Mouse (Mus musculus) cerebral cortex, adult 2 months (tissue): ENCODE measurements around the gene E2f6.

Source experiments
- WGBS: fragments of 180-500 bp; shearing (Covaris S2); methylation state at CpG from one replicate; pipeline ENCODE4 v1.1.7; 2018; 5-methylcytosine and 5-hydroxymethylcytosine counted together

The E2f6 gene

GRCm38 (mm10) chr12:16810525-16811431, at the start of gene E2f6:
TSS of gene E2f6 (plus strand) at chr12:16810963.
- 6% methylated on average over 78 of the region's 81 CpGs for WGBS

DNA sequence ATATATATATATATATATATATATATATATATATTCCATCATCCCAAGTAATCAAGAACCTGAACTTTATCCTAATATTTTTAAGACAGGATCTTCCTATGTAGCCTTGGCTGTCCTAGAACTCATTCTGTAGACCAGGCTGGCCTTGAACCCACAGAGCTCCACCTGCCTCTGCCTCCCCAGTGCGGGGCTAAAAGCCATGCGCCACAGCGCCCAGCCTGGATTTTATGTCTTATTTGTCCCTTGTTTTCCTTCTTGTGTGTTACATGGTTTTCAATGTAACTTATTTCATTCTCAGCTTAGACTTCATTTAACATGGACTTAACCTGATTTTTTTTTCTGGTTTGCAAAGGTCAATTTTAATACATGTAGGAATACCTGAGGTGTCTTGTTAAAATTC, 49.3 kb upstream of the E2f6 start:
- 98% methylated on average over 3 of the region's 3 CpGs for WGBS

GRCm38 (mm10) chr12:16763649-16764422, 46.9 kb upstream of the E2f6 start:
- 89% methylated on average over 4 of the region's 4 CpGs for WGBS

DNA sequence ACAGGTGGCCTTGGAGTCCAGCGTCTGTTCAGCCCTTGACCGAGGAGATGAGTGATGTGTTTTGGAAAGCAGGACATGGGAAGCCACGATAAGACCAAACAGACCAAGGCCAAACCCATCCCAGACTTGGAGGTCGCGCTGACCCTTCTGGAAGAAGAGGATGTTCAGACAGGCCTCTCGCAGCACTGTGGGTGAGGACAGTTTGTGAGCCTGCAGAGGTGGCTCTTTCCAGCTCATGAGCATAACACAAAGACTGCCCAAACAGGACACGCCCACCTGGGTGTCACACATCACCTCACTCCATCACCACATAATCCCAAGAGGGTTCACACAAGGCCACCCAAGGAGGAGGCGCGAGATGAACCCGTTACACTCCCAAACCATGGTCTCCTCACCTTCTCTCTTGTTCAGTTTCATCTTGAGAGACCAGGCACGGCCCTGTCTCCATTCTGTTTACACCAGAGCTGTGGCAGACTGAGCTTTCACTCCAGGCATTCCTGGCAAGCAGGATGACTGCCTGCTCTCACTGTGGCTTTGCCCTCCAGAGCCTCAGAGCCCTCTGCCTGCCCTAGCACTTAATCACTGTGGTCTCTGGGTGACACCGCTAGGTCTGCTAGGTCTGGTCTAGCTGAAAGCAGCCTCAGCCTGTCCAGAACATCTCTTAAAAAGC, 45.9 kb upstream of the E2f6 start:
- 92% methylated on average over 12 of the region's 12 CpGs for WGBS

DNA sequence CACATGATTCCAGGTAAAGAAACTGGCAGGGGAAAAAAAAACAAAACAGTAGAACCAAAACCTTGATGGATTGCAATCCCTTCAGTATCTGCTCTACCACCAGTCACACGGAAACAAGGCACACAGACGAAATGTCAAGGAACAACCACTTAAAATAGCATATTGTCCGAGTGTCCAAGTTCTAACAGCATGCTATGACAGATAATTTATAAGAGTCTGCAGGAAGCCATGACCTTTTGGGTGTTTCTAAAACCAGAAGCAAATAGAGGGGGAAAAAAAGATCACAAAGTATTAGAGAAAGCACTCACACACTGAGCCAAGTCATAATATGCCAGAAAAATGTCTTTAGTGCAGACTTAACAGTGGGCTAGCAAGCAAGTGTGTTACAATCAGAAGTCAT, 42.5 kb upstream of the E2f6 start:
- WGBS = 81% methylated on average over 3 of the region's 3 CpGs

DNA sequence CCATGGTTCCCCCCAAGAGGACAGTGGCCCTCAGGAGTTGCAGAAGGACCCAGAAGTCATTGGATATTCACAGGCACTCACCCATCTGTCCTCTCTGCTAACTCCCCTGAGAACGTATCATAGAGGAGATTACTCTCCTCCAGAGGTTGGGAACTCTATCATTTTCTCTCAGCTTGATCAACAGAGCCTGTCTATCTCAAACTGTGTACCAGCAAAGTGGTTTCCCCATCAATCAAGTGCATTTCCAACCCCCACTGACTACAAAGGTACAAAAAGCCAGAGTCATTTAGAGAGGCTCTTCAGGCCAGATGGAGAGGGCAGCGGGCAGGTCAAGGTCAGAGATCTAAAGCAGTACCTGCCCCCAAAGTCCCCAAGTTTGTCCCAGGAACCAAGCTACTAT, 42.1 kb upstream of the E2f6 start:
- 90% methylated on average over 2 of the region's 2 CpGs for WGBS

- 92% methylated on average over 6 of the region's 6 CpGs for WGBS
These were observed 41.1 kb upstream of the E2f6 start for GRCm38 (mm10) chr12:16769601-16770165.

DNA sequence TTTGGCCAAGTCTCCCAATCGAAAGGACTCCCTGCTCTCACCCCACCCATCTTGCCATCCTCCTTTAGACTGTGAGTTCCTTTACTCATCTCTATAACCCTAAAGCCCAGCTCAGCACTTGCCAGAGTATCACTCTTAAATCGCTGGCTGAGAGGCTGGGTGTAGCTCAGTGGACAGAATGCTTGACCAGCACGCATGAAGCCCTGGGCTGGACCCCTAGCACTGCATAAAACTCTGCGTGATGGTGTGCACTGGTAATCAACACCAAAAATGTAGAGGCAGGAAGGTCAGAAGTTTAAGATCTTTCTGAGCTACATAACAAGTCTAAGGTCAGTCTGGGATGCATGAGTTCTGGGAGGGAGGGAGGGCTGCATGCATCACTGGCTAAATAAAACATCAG, 36.2 kb upstream of the E2f6 start:
- 97% methylated on average over 4 of the region's 4 CpGs for WGBS

GRCm38 (mm10) chr12:16775351-16775750, 35.4 kb upstream of the E2f6 start:
- 58% methylated on average over 3 of the region's 3 CpGs for WGBS

GRCm38 (mm10) chr12:16778523-16778922, 32.2 kb upstream of the E2f6 start:
- 87% methylated on average over 5 of the region's 5 CpGs for WGBS

- 72% methylated on average over 2 of the region's 2 CpGs for WGBS
These were observed 31.6 kb upstream of the E2f6 start for GRCm38 (mm10) chr12:16779165-16779564.

- WGBS = 84% methylated on average over 3 of the region's 3 CpGs
These were observed 30.4 kb upstream of the E2f6 start for GRCm38 (mm10) chr12:16780320-16780719.

DNA sequence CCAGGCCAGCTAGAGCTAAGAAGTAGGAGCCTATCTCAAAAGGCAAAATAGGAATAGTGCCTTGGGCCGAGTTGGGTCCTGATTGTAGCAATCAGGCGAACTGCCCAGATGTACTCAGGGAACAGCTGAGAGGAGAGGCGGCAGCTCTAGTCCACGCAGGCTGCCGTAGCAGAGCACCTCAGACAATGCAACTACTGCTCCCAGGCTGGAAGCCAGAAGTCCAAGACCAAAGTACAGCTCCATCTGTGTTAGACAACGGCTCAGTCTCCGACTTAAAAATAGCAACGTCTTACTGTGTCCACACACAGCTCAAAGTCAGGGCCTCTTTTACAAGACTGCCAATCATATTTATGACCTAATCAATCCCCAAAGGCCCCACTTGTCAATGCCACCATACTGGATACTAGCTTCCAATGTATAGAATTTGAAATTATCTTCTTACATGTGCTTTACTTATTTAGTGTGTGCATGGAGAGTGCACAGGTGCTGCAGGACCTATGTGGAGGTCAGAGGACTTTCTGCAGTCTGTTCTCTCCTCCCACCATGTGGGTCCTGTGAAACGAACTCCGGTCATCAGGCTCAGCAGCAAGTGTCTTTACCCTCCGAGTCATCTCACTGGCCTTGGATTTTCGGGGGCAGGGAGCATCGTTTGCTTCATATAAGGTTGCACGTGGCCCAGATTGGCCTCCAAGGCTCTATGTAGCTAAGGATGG, 29.6 kb upstream of the E2f6 start:
- WGBS = 70% methylated on average over 14 of the region's 14 CpGs

DNA sequence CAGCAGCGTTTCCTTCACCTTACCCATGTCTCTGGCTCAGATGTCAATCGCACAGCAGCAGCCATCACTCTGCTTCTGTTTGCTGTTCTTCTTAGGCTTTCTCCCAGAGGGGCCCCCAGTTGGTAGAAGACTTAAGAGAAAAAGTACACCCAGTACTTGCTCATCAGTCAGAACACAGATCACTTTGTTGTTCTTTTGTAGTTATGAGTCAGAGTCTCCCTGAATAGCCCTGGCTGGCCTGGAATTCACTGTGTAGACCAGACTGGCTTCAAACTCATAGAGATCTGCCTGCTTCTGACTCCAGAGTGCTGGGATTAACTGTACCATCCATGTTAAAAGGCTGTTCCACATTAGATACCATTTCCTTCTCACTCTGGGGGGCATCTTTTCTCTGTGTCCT, 22.2 kb upstream of the E2f6 start:
- 74% methylated on average over 2 of the region's 2 CpGs for WGBS

GRCm38 (mm10) chr12:16789199-16789598, 21.6 kb upstream of the E2f6 start:
- WGBS = 89% methylated on average over 1 of the region's 1 CpGs

DNA sequence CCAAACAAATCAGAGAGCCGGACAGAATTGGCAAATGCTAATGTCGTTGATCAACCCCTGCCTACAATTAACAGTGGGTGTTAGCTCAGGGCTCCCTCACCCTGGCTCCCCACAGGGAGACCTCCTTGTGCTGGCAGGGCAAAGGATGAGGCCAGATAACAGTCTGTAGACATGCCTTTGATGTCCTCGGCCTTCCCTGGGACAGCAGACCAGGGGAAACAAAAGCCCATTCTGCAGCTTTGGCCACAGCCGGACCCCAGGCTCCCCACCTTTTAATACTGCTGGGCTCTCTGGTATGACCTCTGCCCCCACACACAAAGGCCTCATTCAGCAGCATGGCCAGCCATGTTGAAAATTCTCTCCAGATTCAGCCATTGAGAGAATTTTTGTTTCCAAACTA, 21.0 kb upstream of the E2f6 start:
- 49% methylated on average over 4 of the region's 4 CpGs for WGBS

DNA sequence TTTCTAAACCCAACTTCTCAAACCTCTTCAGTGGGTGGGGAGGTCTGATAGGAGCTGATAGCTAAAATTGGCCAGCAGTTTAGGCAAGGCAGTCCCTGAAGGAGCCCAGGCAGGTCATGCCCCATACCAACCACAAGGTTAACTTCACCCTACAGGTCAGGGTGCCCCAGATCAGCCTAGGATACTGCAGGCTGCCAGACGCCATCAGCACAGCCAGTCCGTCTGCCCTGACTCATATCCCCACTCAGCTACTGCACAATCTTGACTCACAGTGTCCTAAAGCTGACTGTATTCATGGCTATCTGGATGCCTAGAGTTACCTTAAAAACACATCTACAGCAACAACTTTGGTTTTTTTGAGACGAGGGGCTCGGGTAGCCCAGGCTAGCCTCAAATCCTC, 20.3 kb upstream of the E2f6 start:
- 74% methylated on average over 4 of the region's 4 CpGs for WGBS

DNA sequence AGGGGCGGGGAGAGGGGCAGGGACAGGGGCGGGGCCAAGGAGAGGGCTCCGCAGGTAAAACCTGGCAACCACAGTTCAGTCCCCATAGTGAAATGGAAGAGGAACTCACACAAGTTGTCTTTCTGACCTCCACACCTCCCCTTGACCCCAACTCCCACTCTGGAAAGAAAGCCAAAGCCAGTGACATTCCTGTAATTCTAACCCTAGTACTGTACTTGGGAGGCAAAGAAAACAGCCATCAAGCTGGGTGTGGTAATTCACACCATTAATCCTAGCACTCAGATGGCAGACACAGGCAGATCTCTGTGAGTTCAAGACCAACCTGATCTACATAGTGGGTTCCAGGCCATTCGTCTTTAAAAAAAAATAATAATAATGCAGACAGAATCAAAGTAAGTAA, 17.4 kb upstream of the E2f6 start:
- 85% methylated on average over 4 of the region's 4 CpGs for WGBS

GRCm38 (mm10) chr12:16795781-16796180, 15.0 kb upstream of the E2f6 start:
- 81% methylated on average over 3 of the region's 3 CpGs for whole genome bisulfite sequencing

- WGBS = 81% methylated on average over 3 of the region's 3 CpGs
These were observed 11.9 kb upstream of the E2f6 start for GRCm38 (mm10) chr12:16798894-16799293.

- WGBS = 35% methylated on average over 6 of the region's 6 CpGs
These were observed 10.9 kb upstream of the E2f6 start for GRCm38 (mm10) chr12:16799928-16800258.
